Mouse (Mus musculus) thymus, adult 2 months (tissue): Measurements from ENCODE around the gene Rgs8.

ENCODE experiments used
- CTCF ChIP-seq: fragments of 200-500 bp; IDR thresholded peaks from 2 replicates; pipeline ENCODE4 v1.5.1; 2012; ENCODE audit warnings: mild to moderate bottlenecking, control low read depth, low read length, moderate library complexity, borderline replicate concordance; ENCODE audit not compliant: control insufficient read depth, poor library complexity, insufficient read depth; ENCODE audit errors: extremely low read depth
- POLR2A ChIP-seq: fragments of 200-500 bp; IDR thresholded peaks from 2 replicates; pipeline ENCODE4 v1.6.1; 2012; ENCODE audit warnings: mild to moderate bottlenecking, low read length, control low read depth, moderate library complexity; ENCODE audit not compliant: control insufficient read depth, poor library complexity, insufficient read depth; ENCODE audit errors: extremely low read depth

GRCm38 (mm10) chr1:153733181-153733580 is 80.4 kb downstream of the Rgs8 start:
- TF ChIP-seq CTCF (no peak), POLR2A (no peak)
